Comparison of ENCODE assay signal across 10 mouse cellular contexts in the genomic region with DNA sequence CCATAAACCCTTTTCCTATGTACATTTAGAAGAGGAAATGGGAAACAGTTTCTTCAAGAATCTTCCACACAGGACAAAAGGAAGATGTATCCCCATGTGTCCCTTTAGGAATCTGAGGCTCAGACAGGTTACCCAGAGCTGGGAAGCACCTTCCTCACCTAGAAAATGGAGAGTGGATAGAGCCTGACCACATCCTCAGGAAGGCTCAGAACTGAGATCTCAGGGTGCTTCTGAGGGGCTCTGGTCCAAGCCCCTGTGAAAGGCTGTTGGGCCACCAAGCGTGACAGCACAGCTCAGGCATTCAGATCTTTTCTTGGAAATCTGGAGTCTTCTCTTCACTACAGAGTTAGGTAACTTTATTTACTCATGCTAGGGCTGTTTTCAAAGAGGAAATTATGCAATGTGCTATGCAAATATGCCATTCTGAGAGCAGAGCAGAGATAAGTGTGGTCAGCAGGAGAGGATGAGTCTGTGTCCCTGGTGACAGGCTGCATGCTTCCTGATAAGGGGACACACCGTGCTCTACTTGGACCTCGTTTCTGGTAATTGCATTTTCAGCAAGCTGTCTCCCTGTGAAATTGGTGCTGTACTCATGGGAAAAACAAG.
A peak's percentile ranks its signal among the peaks of the same experiment; 100 is the strongest.
DNase-seq lines count a peak whose midpoint lies in the region; ATAC-seq and TF ChIP-seq lines count a peak whose summit lies in the region.
"Had no signal": no experiment of that assay in that cellular context is flagged by ENCODE, and none has a peak within 500 bp of the region (broad histone marks: within the 10 kb centered on the region; RNA-seq: fewer than 3 reads in every experiment).

No protein-coding gene starts in this region.

- 22% methylated on average over 3 of the region's 3 CpGs for WGBS in heart, adult 2 months
- WGBS in intestine, embryonic 14.5 days, result 53% methylated on average over 3 of the region's 3 CpGs

- H3K9me3 ChIP-seq in G1E (replicated peaks), result no peaks in the 10 kb centered on the region
- no peaks in the 10 kb centered on the region for H3K9me3 ChIP-seq in intestine, embryonic 14.5 days (ENCODE audit: control insufficient read depth, low read length)

- no peak overlapping the region for H3K4me3 ChIP-seq in heart, adult 2 months
- H3K4me3 ChIP-seq in G1E (ENCODE audit: low read depth, low read length), result no peak overlapping the region
- no peak overlapping the region for H3K4me3 ChIP-seq in intestine, embryonic 14.5 days (ENCODE audit: low read depth, low read length)
- H3K4me3 ChIP-seq in layer of hippocampus, adult 2 months, result no peak overlapping the region

- DNase-seq in heart, adult 2 months, result no peak
- DNase-seq in heart, adult 9 months (ENCODE audit: low spot score in 2 of 2), result no peak
- DNase-seq in G1E (ENCODE audit: low spot score), result peak; percentile 44
- DNase-seq in intestine, embryonic 14.5 days (ENCODE audit: low spot score), result no peak
- peak; percentile 37 for DNase-seq in lung, postnatal 36 days
- DNase-seq in layer of hippocampus, adult 2 months (ENCODE audit: low spot score in 2 of 2), result no peak
- no peak for DNase-seq in thymus, postnatal 14 days
- DNase-seq in thymus, postnatal 0 days (ENCODE audit: low spot score), result no peak
- DNase-seq: cerebellum, adult 11 months had no signal

- ATAC-seq in G1E (ENCODE audit: extremely low read depth, insufficient number of reproducible peaks, low FRiP score, poor library complexity, severe bottlenecking), result peak; percentile 78
- no peak for ATAC-seq in intestine, embryonic 14.5 days (replicated peaks; ENCODE audit: low FRiP score, low TSS enrichment, low read depth)
- ATAC-seq: hindbrain, embryonic 16.5 days had no signal

- H3K79me2 ChIP-seq in heart, adult 2 months (replicated peaks; ENCODE audit: control insufficient read depth, insufficient read depth, low read length), result no peaks in the 10 kb centered on the region

- no peak overlapping the region for H3K9ac ChIP-seq in heart, adult 2 months (ENCODE audit: low read depth, low read length)
- H3K9ac ChIP-seq in intestine, embryonic 14.5 days (ENCODE audit: low read length), result no peak overlapping the region

- H3K4me1 ChIP-seq in heart, adult 2 months (ENCODE audit: control insufficient read depth, insufficient read depth, low read length), result peaks cover 7% of the 10 kb centered on the region
- peaks cover 24% of the 10 kb centered on the region for H3K4me1 ChIP-seq in G1E (ENCODE audit: insufficient read depth, low read depth, low read length)
- no peaks in the 10 kb centered on the region for H3K4me1 ChIP-seq in intestine, embryonic 14.5 days (replicated peaks; ENCODE audit: control insufficient read depth, insufficient read depth, low read length)

- TF ChIP-seq EP300 in heart, adult 2 months (IDR thresholded peaks at IDR 0.05; ENCODE audit: insufficient read depth, low read depth, low read length), result peak; percentile 29; the same call in 1 of the 2 replicates

- H3K27ac ChIP-seq in heart, adult 2 months, result no peak overlapping the region
- peak overlapping the region; percentile 10; the same call in 1 of the 2 replicates for H3K27ac ChIP-seq in intestine, embryonic 14.5 days (ENCODE audit: low read depth)
- no peak overlapping the region for H3K27ac ChIP-seq in layer of hippocampus, adult 2 months

- H3K36me3 ChIP-seq in heart, adult 2 months (ENCODE audit: control insufficient read depth, insufficient read depth, low read length), result 0 out of 2 replicates have a peak, but pooled peaks cover 2% of the 10 kb centered on the region
- peaks cover 43% of the 10 kb centered on the region for H3K36me3 ChIP-seq in G1E (replicated peaks)
- H3K36me3 ChIP-seq in intestine, embryonic 14.5 days (ENCODE audit: control insufficient read depth, insufficient read depth, low read length), result no peaks in the 10 kb centered on the region

- no peak for TF ChIP-seq CTCF in heart, adult 2 months (IDR thresholded peaks at IDR 0.05)
- TF ChIP-seq CTCF in G1E (IDR thresholded peaks at IDR 0.05; ENCODE audit: low read depth, low read length), result no peak
- no peak for TF ChIP-seq CTCF in layer of hippocampus, adult 2 months (conservative IDR thresholded peaks at IDR 0.05)

- no peaks in the 10 kb centered on the region for H3K27me3 ChIP-seq in heart, adult 2 months (ENCODE audit: control insufficient read depth, insufficient read depth, low read length)
- H3K27me3 ChIP-seq in G1E (ENCODE audit: insufficient read depth, low read length), result no peaks in the 10 kb centered on the region
- no peaks in the 10 kb centered on the region for H3K27me3 ChIP-seq in intestine, embryonic 14.5 days (replicated peaks; ENCODE audit: control insufficient read depth, insufficient read depth, low read length)

- TF ChIP-seq POLR2A in heart, adult 2 months (IDR thresholded peaks at IDR 0.05; ENCODE audit: insufficient read depth, low read depth, low read length), result no peak

- intact Hi-C loops in heart, adult 2 months (cut with DNase I), result no loop called here

- H3K4me2 ChIP-seq in intestine, embryonic 14.5 days (ENCODE audit: low read length), result no peak overlapping the region

Comparison
In these comparisons a context has a peak if more than half of its experiments do, and no peak if none do; other contexts are left out.
1. DNase-seq: peak in G1E (single experiment) and lung, postnatal 36 days (single experiment); none in heart, adult 2 months (0 of 2), heart, adult 9 months (0 of 2), intestine, embryonic 14.5 days (single experiment), layer of hippocampus, adult 2 months (0 of 2), thymus, postnatal 14 days (single experiment) and thymus, postnatal 0 days (single experiment).